Mouse (Mus musculus): ENCODE results near the gene Flna. TPM values are rescaled to one million over a fixed set of nuclear protein-coding genes. Genes with fewer than 3 reads are reported as not detected.

Flna gene
- polyA plus RNA-seq (2015; fragmentation: Nextera tagmentation; extraction: Ambion mirVana) = 59.1 and 60.0 TPM in 2 replicates

GRCm38 (mm10) chrX:74249615-74250014 lies at the start of gene Flna:
Gene Flna, minus strand, starts transcription at chrX:74249820.

DNA sequence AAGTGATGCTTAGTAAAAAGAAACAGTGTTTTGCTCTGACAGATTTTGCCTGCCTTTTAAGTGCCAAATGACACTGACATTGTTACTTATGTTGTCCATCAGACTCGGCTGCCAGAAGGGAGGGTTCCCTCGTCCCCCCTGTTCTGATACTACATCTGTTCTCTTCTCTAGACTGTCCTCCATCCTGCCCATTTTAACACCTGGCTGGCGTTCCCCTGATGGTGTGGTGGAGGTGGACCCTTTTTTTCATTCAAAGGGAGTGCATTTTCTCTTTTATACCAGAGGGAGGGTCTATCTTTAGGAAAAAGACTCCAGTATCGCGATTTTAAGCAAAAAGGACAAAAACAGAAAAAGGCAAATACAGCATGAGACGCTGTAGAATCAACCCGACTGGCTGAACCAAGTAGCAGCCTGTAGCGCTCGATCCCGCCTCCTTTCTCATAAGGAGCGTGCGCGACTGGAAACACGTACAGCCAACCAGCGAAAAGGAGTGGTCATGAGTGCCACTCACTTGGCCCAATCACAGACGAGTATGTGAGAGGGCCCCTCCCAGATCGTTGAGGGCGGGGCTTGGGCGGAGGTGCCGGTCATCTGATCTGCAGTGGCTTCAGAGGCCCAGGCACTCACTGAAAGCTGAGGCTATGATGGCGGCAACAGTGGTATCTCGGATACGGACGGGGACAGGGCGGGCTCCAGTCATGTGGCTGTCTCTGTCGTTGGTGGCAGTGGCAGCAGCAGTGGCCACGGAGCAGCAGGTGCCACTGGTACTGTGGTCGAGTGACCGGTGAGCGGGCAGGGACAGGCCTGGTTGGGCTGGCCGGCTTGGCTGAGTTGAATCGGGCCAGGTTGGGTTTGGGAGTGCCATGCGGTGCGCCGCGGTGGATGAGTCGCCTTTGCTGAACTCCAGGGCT lies 47.2 kb upstream of the Flna start, which contains the start of gene Atp6ap1:
Gene Atp6ap1 (plus strand): TSS at position 560 of the 911 bp plus-strand sequence.

DNA sequence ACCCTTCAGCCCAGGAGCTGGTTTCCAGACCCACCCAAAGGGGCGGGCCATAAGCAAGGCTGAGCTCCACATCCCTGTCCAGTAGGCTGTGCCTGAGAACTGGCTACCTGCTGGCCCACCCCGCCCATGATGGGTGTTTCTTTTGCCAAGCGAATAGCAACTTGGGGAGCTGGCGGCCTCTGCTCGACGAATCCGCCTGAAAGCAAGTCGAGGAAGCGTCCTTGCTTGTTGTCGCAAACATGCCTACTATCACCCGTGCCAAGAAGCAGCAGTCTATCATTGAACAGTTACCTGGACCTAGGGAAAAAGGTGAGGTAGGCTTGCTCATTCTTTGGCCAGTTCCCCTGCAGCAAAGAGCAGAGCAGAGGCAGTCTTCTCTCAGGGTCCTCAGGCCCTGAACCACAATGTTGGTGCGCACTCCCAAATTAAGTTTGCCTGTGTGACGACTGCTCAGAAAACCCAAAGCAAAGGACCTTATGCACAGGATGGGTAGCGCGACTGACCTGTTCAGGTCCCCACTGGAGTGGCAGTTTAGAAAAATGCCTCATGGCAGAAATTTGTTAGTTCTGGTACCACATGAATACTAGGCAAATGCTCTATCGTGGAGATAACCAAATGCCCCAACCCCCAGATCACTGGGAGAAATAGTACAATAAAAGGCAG lies 32.2 kb upstream of the Flna start, which contains the start of the genes Taz and Dnase1l1:
Gene Taz (plus strand): TSS at position 181 of the 663 bp plus-strand sequence.
Gene Dnase1l1 (minus strand): TSS at position 606 of the 663 bp plus-strand sequence.

DNA sequence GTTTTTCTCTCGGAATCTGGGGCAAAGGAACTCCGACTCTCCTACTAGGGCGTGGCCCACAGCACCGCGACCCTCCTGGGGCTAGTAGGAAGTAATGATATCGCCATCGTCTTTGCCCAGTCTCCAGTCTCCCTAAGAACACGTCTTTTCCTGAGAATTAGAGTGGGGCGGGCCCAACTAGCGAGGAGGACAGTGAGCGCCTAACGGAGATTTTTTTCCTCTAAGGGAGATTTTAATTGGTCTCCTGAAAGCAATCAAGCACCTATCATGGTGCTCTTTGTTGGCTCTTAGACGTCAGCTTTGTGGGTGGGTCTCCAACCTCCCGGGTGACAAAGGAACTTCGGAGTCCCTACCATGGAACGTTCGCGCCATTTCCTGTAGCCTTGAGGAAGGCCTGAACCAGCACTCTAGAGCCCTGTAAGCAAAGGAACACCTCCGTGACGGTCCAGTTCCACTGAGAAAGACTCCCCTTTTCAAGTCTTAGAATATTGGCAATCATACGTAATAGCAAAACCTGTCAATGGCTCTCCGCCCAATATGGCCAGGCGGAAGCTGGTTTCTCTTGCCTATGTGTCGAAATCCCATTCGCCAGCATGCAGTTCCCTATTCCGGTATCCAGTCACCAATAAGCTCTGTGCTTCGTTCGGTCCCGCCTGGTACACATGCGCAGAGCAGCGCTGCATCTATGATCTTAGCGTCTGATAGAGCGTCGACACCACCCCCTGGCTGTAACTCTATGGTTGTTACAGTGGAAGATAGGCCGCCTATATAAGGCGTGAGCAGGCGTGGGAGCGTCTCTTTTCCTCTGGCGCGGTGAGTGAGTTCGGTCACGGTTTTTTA lies 20.7 kb upstream of the Flna start, which contains the start of gene Rpl10:
Gene Rpl10 (plus strand): TSS at position 751 of the 840 bp plus-strand sequence.

DNA sequence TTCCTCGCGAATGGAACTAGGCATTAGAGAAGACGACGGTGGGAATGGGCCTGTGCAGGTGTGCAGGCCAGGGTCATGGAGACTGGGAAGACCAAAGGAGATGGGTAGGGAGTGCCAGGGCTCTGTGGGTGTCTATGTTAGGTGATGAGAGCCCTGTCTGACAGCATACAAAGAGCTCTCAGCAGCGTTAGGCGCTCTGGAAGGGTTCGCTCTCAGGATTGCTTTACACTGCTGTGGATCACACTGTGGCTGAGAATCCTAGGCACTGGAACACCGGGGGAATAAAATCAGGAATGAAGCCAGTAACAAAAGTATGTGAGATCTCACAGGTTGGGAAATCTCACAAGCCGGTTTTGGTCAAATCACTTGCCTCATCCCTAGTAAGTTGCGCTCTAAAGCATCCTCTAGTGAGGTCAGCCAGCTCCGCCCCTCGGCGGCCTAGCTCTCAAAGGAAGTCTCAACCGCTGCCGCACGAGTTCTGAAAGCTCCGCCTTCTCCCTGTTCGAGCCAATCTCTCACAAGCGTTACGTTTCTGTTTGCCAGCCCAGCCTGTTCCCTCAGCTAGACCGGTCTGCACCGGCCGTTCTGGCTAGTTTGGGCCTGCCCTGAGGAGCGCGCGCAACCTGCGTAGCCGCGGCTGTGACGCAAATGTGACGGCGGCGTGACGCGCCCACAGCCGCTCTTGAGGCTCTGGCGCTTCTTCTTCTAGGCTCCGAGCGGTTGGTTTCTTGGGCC lies 4.7 kb upstream of the Flna start, which contains the start of gene Emd:
Gene Emd (plus strand): TSS at position 535 of the 735 bp plus-strand sequence.

DNA sequence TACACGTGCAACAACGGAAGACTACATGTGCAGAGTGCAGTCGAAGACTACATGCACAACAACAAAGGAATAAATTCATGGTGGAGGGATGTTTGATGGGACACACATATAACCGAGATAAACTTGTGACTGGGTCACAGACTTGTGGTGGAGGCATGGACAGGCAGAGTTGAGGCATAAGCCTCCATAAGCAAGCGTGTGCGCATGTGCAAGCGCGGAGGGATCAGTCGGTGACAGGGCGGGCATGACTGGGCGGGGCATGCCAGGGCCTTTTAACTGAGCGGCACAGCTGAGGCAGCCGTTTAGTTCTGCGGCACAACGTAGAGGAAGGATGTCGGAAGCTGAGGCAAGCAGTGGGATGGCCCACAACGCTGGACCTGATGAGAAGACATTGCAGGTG lies 72.7 kb downstream of the Flna start, which contains the start of gene Tktl1:
Gene Tktl1 (plus strand): TSS at position 301 of the 400 bp plus-strand sequence.

Small RNA genes within 50 kb of the gene (microRNA-seq; reads per million reads assigned to microRNA genes)
- gene Mir7091 (ENCODE audit: borderline replicate concordance, insufficient number of aligned reads) = not detected

Other genes with a start within 250 kb of the Flna start
- gene Irak1, start 225.9 kb downstream of the Flna start, polyA plus RNA-seq (2015; fragmentation: Nextera tagmentation; extraction: Ambion mirVana) = 41.3 and 70.0 TPM in 2 replicates
- 0.25 TPM in 1 of 2 replicates, not detected in the other for gene Opn1mw, start 122.4 kb downstream of the Flna start, polyA plus RNA-seq (2015; fragmentation: Nextera tagmentation; extraction: Ambion mirVana)
- gene Mecp2, start 114.5 kb downstream of the Flna start, polyA plus RNA-seq (2015; fragmentation: Nextera tagmentation; extraction: Ambion mirVana) = 5.3 and 10.1 TPM in 2 replicates
- gene Tex28, start 82.0 kb downstream of the Flna start, polyA plus RNA-seq (2015; fragmentation: Nextera tagmentation; extraction: Ambion mirVana) = not detected in 2 replicates
- not detected in 2 replicates for gene Tktl1, start 72.6 kb downstream of the Flna start, polyA plus RNA-seq (2015; fragmentation: Nextera tagmentation; extraction: Ambion mirVana)
- gene Emd, start 4.9 kb upstream of the Flna start, polyA plus RNA-seq (2015; fragmentation: Nextera tagmentation; extraction: Ambion mirVana) = 12.4 and 12.5 TPM in 2 replicates
- 795 and 803 TPM in 2 replicates for gene Rpl10, start 21.0 kb upstream of the Flna start, polyA plus RNA-seq (2015; fragmentation: Nextera tagmentation; extraction: Ambion mirVana)
- 63.7 and 108 TPM in 2 replicates for gene Taz, start 32.1 kb upstream of the Flna start, polyA plus RNA-seq (2015; fragmentation: Nextera tagmentation; extraction: Ambion mirVana)
- 19.2 and 21.0 TPM in 2 replicates for gene Dnase1l1, start 32.5 kb upstream of the Flna start, polyA plus RNA-seq (2015; fragmentation: Nextera tagmentation; extraction: Ambion mirVana)
- 107 and 140 TPM in 2 replicates for gene Atp6ap1, start 47.3 kb upstream of the Flna start, polyA plus RNA-seq (2015; fragmentation: Nextera tagmentation; extraction: Ambion mirVana)
- gene Gdi1, start 55.2 kb upstream of the Flna start, polyA plus RNA-seq (2015; fragmentation: Nextera tagmentation; extraction: Ambion mirVana) = 158 and 175 TPM in 2 replicates
- 38.3 and 51.4 TPM in 2 replicates for gene Fam50a, start 63.2 kb upstream of the Flna start, polyA plus RNA-seq (2015; fragmentation: Nextera tagmentation; extraction: Ambion mirVana)
- gene Plxna3, start 79.2 kb upstream of the Flna start, polyA plus RNA-seq (2015; fragmentation: Nextera tagmentation; extraction: Ambion mirVana) = 4.2 and 6.4 TPM in 2 replicates
- gene Lage3, start 103.8 kb upstream of the Flna start, polyA plus RNA-seq (2015; fragmentation: Nextera tagmentation; extraction: Ambion mirVana) = 150 and 170 TPM in 2 replicates
- gene Ubl4a, start 123.4 kb upstream of the Flna start, polyA plus RNA-seq (2015; fragmentation: Nextera tagmentation; extraction: Ambion mirVana) = 61.6 and 67.4 TPM in 2 replicates
- gene Slc10a3, start 123.5 kb upstream of the Flna start, polyA plus RNA-seq (2015; fragmentation: Nextera tagmentation; extraction: Ambion mirVana) = 15.6 and 28.1 TPM in 2 replicates
- gene Fam3a, start 143.5 kb upstream of the Flna start, polyA plus RNA-seq (2015; fragmentation: Nextera tagmentation; extraction: Ambion mirVana) = 27.4 and 32.8 TPM in 2 replicates
- gene Ikbkg, start 143.5 kb upstream of the Flna start, polyA plus RNA-seq (2015; fragmentation: Nextera tagmentation; extraction: Ambion mirVana) = 12.7 and 15.7 TPM in 2 replicates
- 34.2 and 68.2 TPM in 2 replicates for gene G6pdx, start 179.4 kb upstream of the Flna start, polyA plus RNA-seq (2015; fragmentation: Nextera tagmentation; extraction: Ambion mirVana)
- 0.28 TPM in 1 of 2 replicates, not detected in the other for gene Gm6880, start 231.6 kb upstream of the Flna start, polyA plus RNA-seq (2015; fragmentation: Nextera tagmentation; extraction: Ambion mirVana)